Mouse (Mus musculus) liver, embryonic 14.5 days (tissue): ENCODE results near the gene Ppp2r5d. TPM values are rescaled to one million over a fixed set of nuclear protein-coding genes. Genes with fewer than 3 reads are reported as not detected.

Experiments used
- ATAC-seq: fragments of 200-750 bp; cut with Nextera tagmentation; 2 replicates; pipeline ENCODE4 v1.8.0; 2017; ENCODE audit warnings: moderate number of reproducible peaks, mild to moderate bottlenecking, moderate library complexity; ENCODE audit not compliant: insufficient read depth
- DNase-seq, 3 experiments: peaks; one replicate each; pipeline ENCODE4 v3.0.0-alpha.2; 2012 to 2013; ENCODE audit warnings: low read depth in 3 of 3, low spot score in 3 of 3
- H3K27ac ChIP-seq: fragments of 300-500 bp; sonication (generic); 2 replicates; pipeline ENCODE4 v1.5.1; 2014; ENCODE audit warnings: moderate library complexity, mild to moderate bottlenecking, control low read depth, inconsistent platforms
- H3K27me3 ChIP-seq: fragments of 300-500 bp; sonication (generic); 2 replicates; pipeline ENCODE4 v1.6.1; 2014; ENCODE audit warnings: mild to moderate bottlenecking, low read length, moderate library complexity; ENCODE audit not compliant: control insufficient read depth, insufficient read depth
- H3K36me3 ChIP-seq: fragments of 300-500 bp; sonication (generic); replicated peaks from 2 replicates; pipeline ENCODE4 v1.6.1; 2014; ENCODE audit warnings: low read depth; ENCODE audit not compliant: control insufficient read depth, insufficient read depth
- H3K4me1 ChIP-seq, 2 experiments: fragments of 200-500 bp in 1 of 2; fragments of 300-500 bp in 1 of 2; sonication (generic) in 1 of 2; replicated peaks; 2 replicates each; pipeline ENCODE4 v1.6.1; 2012 to 2014; ENCODE audit warnings: antibody characterized with exemption in 1 of 2, inconsistent platforms in 1 of 2, low read length in 1 of 2; ENCODE audit not compliant: control insufficient read depth in 2 of 2, insufficient read depth in 2 of 2
- H3K4me2 ChIP-seq: fragments of 300-500 bp; sonication (generic); 2 replicates; pipeline ENCODE4 v1.6.1; 2014; ENCODE audit warnings: low read depth, mild to moderate bottlenecking, control low read depth, moderate library complexity
- H3K4me3 ChIP-seq, 2 experiments: fragments of 200-500 bp in 1 of 2; fragments of 300-500 bp in 1 of 2; sonication (generic) in 1 of 2; 2 replicates each; pipeline ENCODE4 v1.5.1; 2012 to 2014; ENCODE audit warnings: low read depth in 2 of 2, low read length in 2 of 2, mild to moderate bottlenecking in 2 of 2, control low read depth in 1 of 2, inconsistent platforms in 1 of 2, moderate library complexity in 1 of 2; ENCODE audit not compliant: insufficient read depth in 1 of 2
- H3K9ac ChIP-seq: fragments of 300-500 bp; sonication (generic); replicated peaks from 2 replicates; pipeline ENCODE4 v1.6.1; 2014; ENCODE audit warnings: mild to moderate bottlenecking, control low read depth, moderate library complexity
- H3K9me3 ChIP-seq: fragments of 300-500 bp; sonication (generic); 2 replicates; pipeline ENCODE4 v1.6.1; 2016; ENCODE audit warnings: low read length, mixed read lengths; ENCODE audit not compliant: control insufficient read depth
- CTCF ChIP-seq: IDR thresholded peaks from 2 replicates; pipeline ENCODE4 v1.5.1; 2016; ENCODE audit warnings: antibody characterized with exemption, low read depth, control low read depth
- EP300 ChIP-seq: IDR thresholded peaks from 2 replicates; pipeline ENCODE4 v1.6.1; 2016; ENCODE audit warnings: antibody characterized with exemption, low read depth
- WGBS: fragments of 180-500 bp; shearing (Covaris S2); extraction: QIAGEN DNeasy Blood & Tissue Kit; methylation state at CpG from one replicate; pipeline ENCODE4 v1.1.7; 2014; ENCODE audit not compliant: insufficient replicate concordance; 5-methylcytosine and 5-hydroxymethylcytosine counted together
- polyA plus RNA-seq, 2 experiments: library from polyadenylated mRNA; depleted of rRNA in 1 of 2; stranded (reverse) in 1 of 2; unstranded in 1 of 2; fragments of >200 nt; fragmentation: Nextera tagmentation in 1 of 2; extraction: Ambion mirVana in 1 of 2; gene quantifications; 2 replicates each; pipeline versions ENCODE4 v1.2.1 to v1.2.3; 2012 to 2014

Ppp2r5d gene
- polyA plus RNA-seq, 2 experiments = 23.6 to 24.1 TPM

GRCm38 (mm10) chr17:46667712-46668111 lies 37.2 kb downstream of the Ppp2r5d start:
- TF ChIP-seq CTCF (no peak), EP300 (no peak)
- no peak overlapping the region for H3K9ac ChIP-seq
- H3K27me3 ChIP-seq = no peaks in the 10 kb centered on the region
- H3K9me3 ChIP-seq = no peaks in the 10 kb centered on the region
- H3K4me2 ChIP-seq = no peak overlapping the region
- 85% methylated on average over 16 of the region's 16 CpGs for WGBS
- DNase-seq (no peak), ATAC-seq (no peak)
- H3K27ac ChIP-seq = no peak overlapping the region
- peaks cover 13% of the 10 kb centered on the region for H3K36me3 ChIP-seq
- H3K4me3 ChIP-seq = no peak overlapping the region
- peaks cover 0 to 2% of the 10 kb centered on the region in 2 experiments; a peak in 1 of 4 replicates for H3K4me1 ChIP-seq

- WGBS = 76% methylated on average over 5 of the region's 5 CpGs
- Histone ChIP-seq H3K9me3 (no peaks in the 10 kb centered on the region), H3K4me1 (no peaks in the 10 kb centered on the region), H3K27ac (no peak overlapping the region), H3K4me2 (no peak overlapping the region), H3K36me3 (peaks cover 2% of the 10 kb centered on the region), H3K4me3 (no peak overlapping the region), H3K9ac (no peak overlapping the region), H3K27me3 (no peaks in the 10 kb centered on the region)
- no peak for TF ChIP-seq EP300
- TF ChIP-seq CTCF = no peak
- no peak for DNase-seq
- no peak for ATAC-seq
Observed at GRCm38 (mm10) chr17:46662730-46663129, 42.2 kb downstream of the Ppp2r5d start.

- Histone ChIP-seq H3K9ac (no peak overlapping the region), H3K27ac (no peak overlapping the region), H3K9me3 (no peaks in the 10 kb centered on the region), H3K4me1 (no peaks in the 10 kb centered on the region), H3K27me3 (no peaks in the 10 kb centered on the region), H3K4me3 (no peak overlapping the region), H3K4me2 (no peak overlapping the region), H3K36me3 (peaks cover 2% of the 10 kb centered on the region)
- 82% methylated on average over 12 of the region's 12 CpGs for WGBS
- TF ChIP-seq CTCF = no peak
- TF ChIP-seq EP300 = no peak
- DNase-seq (no peak), ATAC-seq (no peak)
Observed at GRCm38 (mm10) chr17:46661981-46662380, 42.9 kb downstream of the Ppp2r5d start.

- ATAC-seq (no peak), DNase-seq (no peak)
- TF ChIP-seq CTCF (no peak), EP300 (no peak)
- H3K27ac ChIP-seq = no peak overlapping the region
- WGBS = 85% methylated on average over 9 of the region's 9 CpGs
- no peak overlapping the region for H3K4me2 ChIP-seq
- no peak overlapping the region for H3K4me3 ChIP-seq
- H3K9me3 ChIP-seq = no peaks in the 10 kb centered on the region
- H3K4me1 ChIP-seq = no peaks in the 10 kb centered on the region
- no peak overlapping the region for H3K9ac ChIP-seq
- H3K27me3 ChIP-seq = no peaks in the 10 kb centered on the region
- H3K36me3 ChIP-seq = peaks cover 2% of the 10 kb centered on the region
Observed at GRCm38 (mm10) chr17:46661351-46661750, 43.6 kb downstream of the Ppp2r5d start.

- Histone ChIP-seq H3K27me3 (no peaks in the 10 kb centered on the region), H3K4me1 (peaks cover 7 to 9% of the 10 kb centered on the region in 2 experiments), H3K9me3 (no peaks in the 10 kb centered on the region), H3K9ac (no peak overlapping the region), H3K4me2 (no peak overlapping the region), H3K36me3 (no peaks in the 10 kb centered on the region; the same call in 1 of the 2 replicates), H3K27ac (no peak overlapping the region), H3K4me3 (no peak overlapping the region)
- no peak for DNase-seq
- 69% methylated on average over 6 of the region's 6 CpGs for WGBS
- ATAC-seq = no peak
- TF ChIP-seq CTCF (no peak), EP300 (no peak)
Observed at GRCm38 (mm10) chr17:46656054-46656453, 48.9 kb downstream of the Ppp2r5d start.
